Mouse (Mus musculus) midbrain, embryonic 13.5 days (tissue): ENCODE data around the gene Lpp. TPM values are rescaled to one million over a fixed set of nuclear protein-coding genes. Genes with fewer than 3 reads are reported as not detected.

ENCODE experiments used
- ATAC-seq: fragments of 200-750 bp; cut with Nextera tagmentation; 2 replicates; pipeline ENCODE4 v1.8.0; 2017; ENCODE audit warnings: mild to moderate bottlenecking, moderate TSS enrichment, moderate library complexity
- H3K27ac ChIP-seq: fragments of 300-500 bp; sonication (generic); 2 replicates; pipeline ENCODE4 v1.5.1; 2015; ENCODE audit warnings: inconsistent platforms, mild to moderate bottlenecking, moderate library complexity
- H3K27me3 ChIP-seq: fragments of 300-500 bp; sonication (generic); 2 replicates; pipeline ENCODE4 v1.6.1; 2015; ENCODE audit warnings: mild to moderate bottlenecking, inconsistent platforms
- H3K36me3 ChIP-seq: fragments of 300-500 bp; sonication (generic); 2 replicates; pipeline ENCODE4 v1.6.1; 2015; ENCODE audit warnings: mild to moderate bottlenecking, inconsistent platforms
- H3K4me1 ChIP-seq: fragments of 300-500 bp; sonication (generic); replicated peaks from 2 replicates; pipeline ENCODE4 v1.6.1; 2015; ENCODE audit warnings: inconsistent platforms
- H3K4me2 ChIP-seq: fragments of 300-500 bp; sonication (generic); replicated peaks from 2 replicates; pipeline ENCODE4 v1.6.1; 2015; ENCODE audit warnings: moderate library complexity, mild to moderate bottlenecking, inconsistent platforms
- H3K4me3 ChIP-seq: fragments of 300-500 bp; sonication (generic); replicated peaks from 2 replicates; pipeline ENCODE4 v1.5.1; 2015; ENCODE audit warnings: mild to moderate bottlenecking, inconsistent platforms
- H3K9ac ChIP-seq: fragments of 300-500 bp; sonication (generic); replicated peaks from 2 replicates; pipeline ENCODE4 v1.6.1; 2015; ENCODE audit warnings: mild to moderate bottlenecking, inconsistent platforms
- H3K9me3 ChIP-seq: fragments of 300-500 bp; sonication (generic); 2 replicates; pipeline ENCODE4 v1.6.1; 2016; ENCODE audit warnings: mild to moderate bottlenecking, inconsistent platforms
- WGBS: fragments of 180-500 bp; shearing (Covaris S2); methylation state at CpG from one replicate; pipeline ENCODE4 v1.1.7; 2015; 5-methylcytosine and 5-hydroxymethylcytosine counted together
- polyA plus RNA-seq: library from polyadenylated mRNA; unstranded; fragments of >200 nt; fragmentation: Nextera tagmentation; extraction: Ambion mirVana; gene quantifications from 2 replicates; pipeline ENCODE4 v1.2.1, GENCODE M21; 2015

The Lpp gene
- polyA plus RNA-seq, 1 experiment from 2014 or later: 9.0 TPM

DNA sequence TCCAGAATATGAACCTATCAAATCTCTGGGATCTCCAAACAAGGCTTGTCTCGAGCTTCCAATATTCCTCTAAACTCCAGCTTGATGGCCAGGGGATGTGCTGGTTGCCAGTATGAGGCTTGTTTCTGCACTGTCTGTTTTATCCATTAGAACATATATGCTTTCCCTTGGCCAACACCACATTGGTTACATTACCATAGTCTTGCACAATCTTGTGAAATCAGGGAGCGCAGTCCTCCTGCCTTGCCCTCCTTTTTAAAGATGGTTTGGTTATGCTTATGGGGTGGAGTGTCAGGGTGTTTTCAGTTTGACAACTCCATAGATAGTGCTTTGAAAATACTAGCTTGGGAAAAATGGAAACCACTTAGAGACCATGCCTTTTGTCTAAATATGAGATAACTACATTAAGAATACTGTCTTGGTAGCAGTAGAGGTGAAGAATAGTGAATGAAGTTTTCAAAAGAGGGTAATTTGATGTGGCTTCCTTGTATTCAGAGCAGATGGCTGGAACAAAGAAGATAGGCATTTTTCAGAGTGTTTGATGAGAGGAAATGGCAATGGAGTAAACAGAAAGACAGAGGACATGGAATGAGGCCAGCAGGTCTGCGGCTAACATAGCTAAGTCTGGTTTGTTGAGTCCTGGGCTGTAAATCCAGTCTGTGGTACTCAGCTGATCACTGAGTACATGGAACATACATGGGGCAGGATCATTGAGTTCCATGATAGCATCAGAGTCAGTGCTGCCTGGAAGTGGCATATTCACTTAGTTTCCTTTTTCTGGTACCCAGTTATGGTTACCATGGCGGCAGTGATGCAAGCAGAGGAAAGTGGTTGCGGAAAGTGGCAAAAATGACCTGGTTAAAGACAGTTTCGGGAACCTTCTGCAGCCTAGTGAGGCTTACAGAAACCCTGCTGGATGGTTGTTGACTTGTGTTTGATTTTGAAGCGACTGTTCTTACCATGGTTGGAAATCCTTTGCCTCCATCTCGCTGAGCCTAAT lies 258.6 kb downstream of the Lpp start:
- no peak overlapping the region for H3K4me2 ChIP-seq
- H3K27me3 ChIP-seq: peaks cover 25% of the 10 kb centered on the region
- no peak overlapping the region for H3K9ac ChIP-seq
- no peak overlapping the region for H3K4me3 ChIP-seq
- no peaks in the 10 kb centered on the region for H3K36me3 ChIP-seq
- 83% methylated on average over 8 of the region's 8 CpGs for WGBS
- no peak for ATAC-seq
- no peaks in the 10 kb centered on the region for H3K9me3 ChIP-seq
- H3K27ac ChIP-seq: no peak overlapping the region
- H3K4me1 ChIP-seq: no peaks in the 10 kb centered on the region

DNA sequence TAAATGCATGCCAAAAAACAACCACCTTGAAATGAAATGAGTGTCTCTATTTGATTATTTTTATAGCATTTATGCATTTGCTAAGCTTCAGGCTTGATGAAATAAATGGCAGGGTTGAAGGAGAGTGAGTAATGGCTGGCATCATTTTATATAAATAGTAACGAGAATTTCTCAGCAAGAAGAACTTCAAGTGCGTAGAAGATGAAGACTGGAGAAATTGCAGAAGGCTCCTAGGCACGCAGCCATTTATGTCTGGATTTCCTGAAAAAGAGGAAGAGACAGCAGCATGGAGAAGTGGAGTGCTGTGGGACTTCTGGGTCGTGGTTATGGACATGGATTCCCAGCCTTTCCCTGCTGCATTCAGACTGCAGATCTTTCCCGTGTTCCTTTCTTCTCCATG lies 259.7 kb downstream of the Lpp start:
- Histone ChIP-seq H3K9ac (no peak overlapping the region), H3K27me3 (peaks cover 17% of the 10 kb centered on the region), H3K4me2 (no peak overlapping the region), H3K4me3 (no peak overlapping the region), H3K9me3 (no peaks in the 10 kb centered on the region), H3K36me3 (no peaks in the 10 kb centered on the region), H3K27ac (no peak overlapping the region), H3K4me1 (no peaks in the 10 kb centered on the region)
- no peak for ATAC-seq
- WGBS: 85% methylated on average over 5 of the region's 5 CpGs

DNA sequence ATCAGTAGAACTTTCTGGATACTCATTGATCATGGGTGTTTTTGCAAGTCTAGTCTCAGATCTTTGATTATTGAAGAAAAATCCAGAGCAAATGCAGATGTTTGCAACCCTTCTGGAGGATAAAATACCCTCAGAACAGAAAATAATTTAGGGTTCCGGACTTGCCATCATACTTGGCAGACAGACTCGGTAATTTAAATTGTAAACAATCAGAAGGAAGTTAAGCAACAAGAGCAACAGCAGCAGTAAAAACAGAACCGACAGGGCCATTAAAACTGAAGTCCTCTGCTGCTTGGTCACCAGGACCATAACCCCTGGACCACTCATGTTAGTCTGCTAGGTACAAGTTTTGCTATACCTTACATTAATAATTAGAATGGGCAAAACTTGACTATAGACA lies 261.8 kb downstream of the Lpp start:
- no peak for ATAC-seq
- Histone ChIP-seq H3K4me2 (no peak overlapping the region), H3K27ac (no peak overlapping the region), H3K36me3 (no peaks in the 10 kb centered on the region), H3K9ac (no peak overlapping the region), H3K4me1 (no peaks in the 10 kb centered on the region), H3K9me3 (no peaks in the 10 kb centered on the region), H3K27me3 (peaks cover 14% of the 10 kb centered on the region), H3K4me3 (no peak overlapping the region)
- 90% methylated on average over 3 of the region's 3 CpGs for WGBS

DNA sequence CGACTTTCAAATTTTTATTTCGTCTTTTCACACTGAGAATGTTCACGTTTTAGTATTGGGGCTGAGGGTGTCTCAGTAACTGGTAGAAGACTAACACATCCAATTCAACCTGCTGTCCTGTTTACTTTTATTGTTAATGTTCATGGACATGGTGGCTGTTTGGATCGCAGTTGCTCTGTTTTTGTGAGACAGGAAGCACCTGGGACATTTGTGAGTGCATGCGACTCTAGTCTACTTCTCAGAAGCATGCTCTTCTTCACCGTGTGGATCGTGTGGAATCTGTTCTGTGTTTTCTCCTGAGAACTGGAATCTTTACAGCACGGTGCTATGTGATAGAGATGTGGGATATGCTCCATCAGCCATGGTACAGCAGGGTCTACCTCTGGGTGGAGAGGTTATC lies 262.7 kb downstream of the Lpp start:
- Histone ChIP-seq H3K9me3 (no peaks in the 10 kb centered on the region), H3K27me3 (peaks cover 7% of the 10 kb centered on the region; the same call in 1 of the 2 replicates), H3K27ac (no peak overlapping the region), H3K4me3 (no peak overlapping the region), H3K4me2 (no peak overlapping the region), H3K9ac (no peak overlapping the region), H3K4me1 (no peaks in the 10 kb centered on the region), H3K36me3 (no peaks in the 10 kb centered on the region)
- no peak for ATAC-seq
- WGBS: 96% methylated on average over 8 of the region's 8 CpGs

DNA sequence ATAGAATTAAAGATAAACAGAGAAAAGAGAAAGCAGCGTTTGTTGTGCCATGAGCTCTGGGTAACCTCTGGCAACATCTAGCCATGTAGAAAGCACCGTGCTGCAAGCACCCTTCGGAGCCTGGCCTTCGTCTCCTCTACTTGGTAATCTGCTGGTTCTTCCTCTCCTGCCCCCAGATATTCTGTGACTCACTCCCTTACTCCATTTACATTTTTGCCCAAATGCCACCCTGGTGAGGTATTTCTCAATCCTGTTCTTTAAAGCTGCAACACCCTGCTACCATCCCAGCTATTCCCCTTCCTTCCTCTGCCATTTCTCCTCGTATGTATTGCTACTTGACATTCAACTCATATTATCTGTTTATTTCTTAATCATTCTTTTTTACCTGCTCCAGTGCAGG lies 263.4 kb downstream of the Lpp start:
- WGBS: 93% methylated on average over 5 of the region's 5 CpGs
- ATAC-seq: no peak
- Histone ChIP-seq H3K27me3 (peaks cover 7% of the 10 kb centered on the region; the same call in 1 of the 2 replicates), H3K9ac (no peak overlapping the region), H3K4me1 (no peaks in the 10 kb centered on the region), H3K9me3 (no peaks in the 10 kb centered on the region), H3K36me3 (no peaks in the 10 kb centered on the region), H3K27ac (no peak overlapping the region), H3K4me3 (no peak overlapping the region), H3K4me2 (no peak overlapping the region)

DNA sequence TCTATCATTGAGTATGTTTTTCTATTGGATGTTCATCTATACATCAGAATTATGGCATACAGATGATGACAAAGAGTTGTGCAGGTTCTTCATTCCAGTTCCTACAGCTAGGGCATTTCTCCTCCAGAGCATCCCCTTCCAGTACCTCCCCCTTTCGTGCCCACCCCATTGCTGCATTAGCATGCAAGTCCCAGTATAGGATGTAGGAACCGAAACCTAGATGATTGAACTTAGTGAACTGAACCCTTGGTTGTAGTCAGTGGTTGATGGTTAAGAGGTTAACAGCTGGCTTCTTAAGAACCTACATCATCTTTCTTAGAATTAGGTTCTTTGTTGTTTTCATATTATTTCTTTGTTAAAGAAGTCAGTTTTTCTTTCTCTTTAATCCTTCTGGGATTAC lies 265.7 kb downstream of the Lpp start:
- ATAC-seq: no peak
- no peaks in the 10 kb centered on the region for H3K9me3 ChIP-seq
- H3K4me1 ChIP-seq: no peaks in the 10 kb centered on the region
- 92% methylated on average over 2 of the region's 2 CpGs for WGBS
- H3K27me3 ChIP-seq: no peaks in the 10 kb centered on the region
- no peaks in the 10 kb centered on the region for H3K36me3 ChIP-seq
- H3K4me3 ChIP-seq: no peak overlapping the region
- H3K4me2 ChIP-seq: no peak overlapping the region
- no peak overlapping the region for H3K27ac ChIP-seq
- no peak overlapping the region for H3K9ac ChIP-seq

DNA sequence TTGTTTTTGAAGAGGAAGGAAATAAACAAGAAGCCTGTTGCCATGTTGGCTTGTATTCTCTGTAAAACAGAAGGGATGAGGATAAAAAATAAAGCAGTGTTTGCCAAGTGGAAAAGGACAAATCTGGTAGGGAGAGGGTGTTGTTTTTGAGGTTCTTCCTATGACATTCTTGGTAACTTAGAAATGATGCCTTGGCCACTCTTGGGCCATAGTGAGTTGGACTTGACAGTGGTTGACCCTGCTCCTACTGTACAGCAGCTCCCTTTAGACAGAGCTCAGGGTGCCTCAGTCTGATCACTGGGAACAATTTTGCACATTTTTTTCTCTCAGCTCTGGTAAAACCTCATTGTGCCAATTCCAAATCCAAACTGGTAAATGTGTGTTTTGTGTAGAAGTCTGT lies 270.8 kb downstream of the Lpp start:
- no peaks in the 10 kb centered on the region for H3K27me3 ChIP-seq
- no peak overlapping the region for H3K27ac ChIP-seq
- H3K4me2 ChIP-seq: no peak overlapping the region
- H3K36me3 ChIP-seq: no peaks in the 10 kb centered on the region
- H3K9ac ChIP-seq: no peak overlapping the region
- H3K9me3 ChIP-seq: no peaks in the 10 kb centered on the region
- ATAC-seq: no peak
- no peaks in the 10 kb centered on the region for H3K4me1 ChIP-seq
- H3K4me3 ChIP-seq: no peak overlapping the region

DNA sequence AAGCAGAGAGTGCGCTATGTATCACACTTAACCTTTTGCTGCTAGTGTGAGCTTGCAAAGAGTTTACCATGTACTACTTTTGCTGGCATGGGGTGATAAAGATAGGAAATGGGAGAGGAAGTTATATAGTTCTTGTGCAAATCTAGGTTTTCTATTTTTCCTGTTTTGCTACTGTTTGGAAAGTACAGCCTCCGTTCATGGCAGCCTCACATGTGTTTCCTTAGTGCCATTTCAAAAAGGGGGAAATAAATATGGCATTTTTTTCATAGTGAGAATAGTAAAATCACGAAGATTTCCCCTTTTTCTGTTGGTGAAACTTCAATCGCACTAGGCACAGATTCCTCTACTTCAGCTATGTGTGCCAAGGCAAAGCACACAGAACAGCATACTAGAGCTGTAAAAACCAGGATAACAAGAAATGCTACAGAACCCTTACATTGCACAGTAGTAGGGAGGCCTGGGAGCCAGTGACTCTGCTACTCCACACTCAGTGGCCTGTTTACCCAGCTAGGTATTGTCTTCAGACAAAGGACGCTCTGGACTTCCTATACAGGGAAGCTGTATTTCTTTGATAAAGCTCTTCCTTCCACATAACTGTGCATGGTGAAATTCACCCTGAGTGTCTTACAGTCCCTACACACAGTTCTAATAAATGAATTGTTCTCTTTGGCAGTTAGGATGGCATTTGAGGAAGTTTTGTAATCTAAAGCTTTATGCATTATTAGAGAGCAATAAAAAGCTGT lies 276.6 kb downstream of the Lpp start:
- no peak for ATAC-seq
- H3K27me3 ChIP-seq: no peaks in the 10 kb centered on the region
- no peak overlapping the region for H3K27ac ChIP-seq
- H3K9ac ChIP-seq: no peak overlapping the region
- H3K4me1 ChIP-seq: no peaks in the 10 kb centered on the region
- no peaks in the 10 kb centered on the region for H3K36me3 ChIP-seq
- 89% methylated on average over 5 of the region's 5 CpGs for WGBS
- no peaks in the 10 kb centered on the region for H3K9me3 ChIP-seq
- H3K4me3 ChIP-seq: no peak overlapping the region
- no peak overlapping the region for H3K4me2 ChIP-seq

DNA sequence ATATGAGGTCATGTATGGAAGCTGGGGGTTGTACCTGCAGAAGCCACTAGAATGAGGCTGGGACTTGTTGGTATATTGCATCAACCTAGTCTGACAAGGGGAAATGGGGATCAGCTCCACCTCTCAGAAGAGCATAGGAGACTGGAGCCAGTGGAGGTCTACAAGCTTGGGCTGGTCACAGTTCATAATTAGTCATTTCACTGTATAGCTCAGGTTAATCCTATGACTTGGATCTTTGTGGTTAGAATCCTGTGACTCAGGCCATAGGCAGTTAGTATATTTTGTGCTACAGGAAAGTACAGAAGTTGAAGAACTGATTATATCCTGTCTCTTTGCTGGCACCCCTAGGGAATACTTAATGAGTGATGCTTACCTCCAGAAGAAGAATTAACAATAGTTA lies 285.6 kb downstream of the Lpp start:
- H3K9me3 ChIP-seq: no peaks in the 10 kb centered on the region
- no peak overlapping the region for H3K4me3 ChIP-seq
- H3K9ac ChIP-seq: no peak overlapping the region
- H3K4me1 ChIP-seq: no peaks in the 10 kb centered on the region
- peaks cover 3% of the 10 kb centered on the region; the same call in 1 of the 2 replicates for H3K36me3 ChIP-seq
- H3K27me3 ChIP-seq: no peaks in the 10 kb centered on the region
- H3K27ac ChIP-seq: no peak overlapping the region
- no peak overlapping the region for H3K4me2 ChIP-seq
- no peak for ATAC-seq

DNA sequence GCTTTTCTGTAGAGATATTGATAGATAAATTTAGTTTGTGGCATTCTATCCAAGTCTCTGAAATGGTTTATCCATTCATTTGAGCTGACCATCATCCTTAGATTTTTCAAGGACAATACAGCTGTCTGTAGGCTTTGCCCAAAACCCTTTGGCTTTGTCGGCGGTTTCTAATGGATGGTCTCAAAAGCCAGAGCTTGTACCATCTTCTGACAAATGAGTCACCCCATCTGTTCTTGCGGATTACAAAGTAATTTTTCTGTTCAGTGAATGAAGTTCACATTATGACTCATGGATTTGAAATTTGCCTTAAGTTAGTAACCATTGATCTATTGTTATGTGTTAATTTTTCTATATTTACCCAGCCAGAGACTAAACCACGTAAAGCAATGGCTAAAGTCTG lies 301.8 kb downstream of the Lpp start:
- Histone ChIP-seq H3K27me3 (no peaks in the 10 kb centered on the region), H3K4me2 (no peak overlapping the region), H3K9ac (no peak overlapping the region), H3K4me3 (no peak overlapping the region), H3K27ac (no peak overlapping the region), H3K9me3 (no peaks in the 10 kb centered on the region), H3K36me3 (no peaks in the 10 kb centered on the region), H3K4me1 (no peaks in the 10 kb centered on the region)
- no peak for ATAC-seq
- 94% methylated on average over 4 of the region's 4 CpGs for whole genome bisulfite sequencing

DNA sequence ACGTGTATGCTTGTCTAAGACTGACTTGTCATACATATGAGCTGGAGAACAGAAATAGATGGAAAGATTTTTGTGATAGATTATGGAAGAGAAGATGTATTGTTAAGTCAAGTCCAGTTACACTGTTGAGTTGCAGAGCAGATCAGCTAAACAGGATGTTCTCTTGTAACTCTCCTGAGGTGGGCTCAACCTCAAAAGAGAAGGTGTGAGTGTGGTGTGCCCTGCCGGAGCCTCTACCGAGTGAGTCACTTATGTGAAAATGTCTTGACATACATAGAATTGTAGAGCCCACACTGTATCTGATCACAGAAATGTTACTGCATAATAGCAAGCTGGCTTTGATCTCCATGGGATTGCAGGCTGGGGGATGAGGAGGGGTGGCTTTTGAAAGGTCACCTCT lies 310.9 kb downstream of the Lpp start:
- 93% methylated on average over 3 of the region's 3 CpGs for WGBS
- Histone ChIP-seq H3K9me3 (no peaks in the 10 kb centered on the region), H3K4me3 (no peak overlapping the region), H3K9ac (no peak overlapping the region), H3K4me1 (no peaks in the 10 kb centered on the region), H3K27ac (no peak overlapping the region), H3K4me2 (no peak overlapping the region), H3K27me3 (no peaks in the 10 kb centered on the region), H3K36me3 (no peaks in the 10 kb centered on the region)
- no peak for ATAC-seq

DNA sequence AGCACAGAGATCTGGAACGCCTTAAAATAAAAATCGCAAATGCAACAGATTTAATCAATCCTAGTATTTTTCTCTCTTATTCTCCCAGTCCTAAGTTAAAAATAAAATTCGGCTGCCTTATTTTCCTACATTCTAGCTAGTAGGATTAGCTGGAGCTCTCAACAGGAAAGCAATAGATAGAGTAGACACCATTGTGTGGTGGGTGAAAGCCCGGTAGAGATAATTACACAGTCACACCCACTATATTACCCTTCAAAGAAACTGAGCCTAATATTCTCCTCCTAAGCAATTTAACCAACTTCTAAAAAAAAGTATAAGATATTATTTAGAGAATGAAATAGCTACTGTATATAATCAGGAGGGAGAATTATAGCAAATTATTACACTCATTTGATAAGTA lies 330.3 kb downstream of the Lpp start:
- no peaks in the 10 kb centered on the region for H3K9me3 ChIP-seq
- H3K4me1 ChIP-seq: no peaks in the 10 kb centered on the region
- no peak for ATAC-seq
- no peaks in the 10 kb centered on the region for H3K27me3 ChIP-seq
- WGBS: 59% methylated on average over 4 of the region's 4 CpGs
- no peak overlapping the region for H3K4me2 ChIP-seq
- no peaks in the 10 kb centered on the region for H3K36me3 ChIP-seq
- H3K27ac ChIP-seq: no peak overlapping the region
- H3K9ac ChIP-seq: no peak overlapping the region
- no peak overlapping the region for H3K4me3 ChIP-seq
